Mouse (Mus musculus) left cerebral cortex, postnatal 10 days (tissue): Measurements from ENCODE around the gene Espl1. TPM values are rescaled to one million over a fixed set of nuclear protein-coding genes. Genes with fewer than 3 reads are reported as not detected.

Experiments used
- DNase-seq, 2 experiments: peaks; one replicate each; pipeline ENCODE4 v3.0.0; 2021 to 2022; ENCODE audit warnings: low spot score in 2 of 2, mixed read lengths in 1 of 2; ENCODE audit errors: extremely low spot score in 1 of 2
- intact Hi-C: fragments of 180-260 bp; cut with DNase I; formaldehyde crosslinking; loops from one replicate; pipeline ENCODE4 v1.15.1; 2025
- total RNA-seq, 2 experiments: library from RNA; stranded (reverse); gene quantifications; 2 replicates each; pipeline ENCODE4 v1.2.3; 2021

Gene Espl1
- total RNA-seq, 2 experiments from 2014 or later = 2.0 to 2.9 TPM

GRCm38 (mm10) chr15:102270274-102270960, 25.6 kb upstream of the Espl1 start, which contains the start of gene Gm9918:
Gene Gm9918 (plus strand): TSS chr15:102270563.
- intact Hi-C loops = loop anchor here (5.0 kb wide), 1 partner anchor 33 kb away; no protein-coding TSS in a partner anchor
- DNase-seq = no peak

GRCm38 (mm10) chr15:102271441-102271840, 24.6 kb upstream of the Espl1 start:
- no peak for DNase-seq
- intact Hi-C loops = loop anchor here (5.0 kb wide), 1 partner anchor 34 kb away; no protein-coding TSS in a partner anchor

GRCm38 (mm10) chr15:102273982-102274716, 21.9 kb upstream of the Espl1 start:
- DNase-seq = no peak
- intact Hi-C loops = loop anchor here (5.0 kb wide), 1 partner anchor 37 kb away; no protein-coding TSS in a partner anchor

DNA sequence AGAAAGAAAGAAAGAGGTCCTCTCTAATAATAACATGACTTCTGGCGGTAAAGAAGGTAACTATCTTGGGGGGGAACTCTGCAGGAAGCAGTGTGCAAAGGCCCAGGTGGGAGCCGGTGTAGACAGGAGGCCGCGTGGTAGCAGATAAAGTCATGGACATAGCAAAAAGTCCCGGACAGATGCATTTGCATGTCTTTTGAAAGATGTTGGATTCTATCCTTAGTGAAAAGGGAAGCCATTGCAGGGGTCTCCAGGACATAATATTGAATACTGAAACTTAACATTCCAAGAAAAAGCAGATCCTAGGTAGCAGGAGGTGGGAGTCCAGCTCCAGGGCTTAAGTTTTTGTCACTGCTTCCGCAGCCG, 17.4 kb upstream of the Espl1 start:
- intact Hi-C loops = no loop called here
- no peak for DNase-seq

DNA sequence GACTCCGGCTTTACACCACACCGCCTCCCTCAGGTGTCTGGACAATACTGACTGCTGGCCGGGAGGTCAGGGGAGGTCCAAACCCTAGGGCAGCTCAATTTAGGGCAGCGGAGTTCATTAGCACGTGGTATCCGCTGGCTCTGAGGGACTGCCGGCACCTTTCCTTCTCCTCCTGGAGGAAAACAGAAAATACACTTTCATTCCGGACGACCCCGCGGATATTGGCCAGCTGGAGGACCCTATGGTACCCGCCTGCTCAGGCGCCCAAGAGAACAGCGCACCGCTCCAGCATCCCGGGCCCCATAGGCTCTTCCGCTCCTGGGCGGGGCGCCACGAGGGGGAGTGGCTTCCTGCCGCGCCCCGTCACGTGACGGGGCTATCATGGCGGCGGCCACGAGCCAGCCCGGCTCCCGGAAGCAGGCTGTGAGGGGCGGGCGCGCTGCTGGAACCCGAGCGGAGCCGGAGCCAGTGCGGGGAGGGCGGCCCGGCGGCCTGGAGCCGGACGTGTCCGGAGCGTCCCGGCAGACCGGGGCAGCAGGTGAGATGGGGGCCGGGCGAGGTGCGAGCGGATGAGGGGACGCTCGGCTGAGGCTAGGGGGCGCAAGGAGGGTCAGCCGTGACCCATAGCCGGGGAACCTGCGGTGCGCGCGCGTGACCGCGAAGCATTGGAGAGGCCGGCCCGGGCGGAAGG, 16.8 kb upstream of the Espl1 start, which contains the start of gene Mfsd5:
TSS of gene Mfsd5 (plus strand) at position 363 of the 691 bp plus-strand sequence.
- intact Hi-C loops = no loop called here
- peak; percentile 76 to 93 for DNase-seq

GRCm38 (mm10) chr15:102279783-102280520, 16.1 kb upstream of the Espl1 start:
- DNase-seq = no peak
- intact Hi-C loops = no loop called here

GRCm38 (mm10) chr15:102280623-102281022, 15.4 kb upstream of the Espl1 start:
- intact Hi-C loops = no loop called here
- peak in 1 of 2 experiments; percentile 35 for DNase-seq

DNA sequence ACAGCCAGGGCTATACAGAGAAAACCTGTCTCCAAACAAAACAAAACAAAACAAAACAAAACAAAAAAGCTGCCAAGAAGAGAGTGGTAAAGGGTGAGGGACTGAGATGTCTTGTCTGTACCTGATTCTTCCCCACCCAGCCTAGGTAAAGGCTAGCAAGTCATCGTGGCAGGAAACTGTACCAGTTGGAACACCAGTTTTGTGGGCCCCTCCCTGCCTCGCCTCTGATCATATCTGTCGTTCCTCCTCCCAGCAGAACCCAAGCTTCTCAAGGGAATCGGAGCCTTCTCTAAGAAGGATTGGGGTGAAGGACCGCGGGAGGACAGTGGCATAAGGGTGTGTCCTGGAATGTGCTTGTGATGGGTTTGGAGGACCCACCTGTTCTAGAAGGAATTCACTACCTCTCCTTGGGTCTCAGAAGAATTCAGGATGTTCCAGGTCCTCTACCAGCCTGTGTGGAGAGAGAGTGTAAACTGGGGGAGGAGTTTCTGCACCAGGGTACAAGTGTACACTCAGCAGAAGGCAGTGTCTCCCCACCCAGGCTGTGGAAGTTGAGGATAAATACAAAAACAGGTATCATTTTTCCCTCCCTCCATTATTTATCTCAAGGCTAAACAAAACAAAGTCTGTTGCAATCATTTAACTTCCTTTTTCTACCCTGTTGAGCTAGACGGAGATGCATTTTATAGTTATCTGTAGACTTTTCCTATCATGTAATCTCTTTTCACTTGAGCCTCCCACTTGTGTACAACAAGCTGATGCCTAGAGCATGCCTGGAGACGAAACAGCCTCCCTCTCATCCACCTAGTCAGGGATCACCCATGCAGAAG, 13.4 kb upstream of the Espl1 start:
- DNase-seq = no peak
- intact Hi-C loops = no loop called here

DNA sequence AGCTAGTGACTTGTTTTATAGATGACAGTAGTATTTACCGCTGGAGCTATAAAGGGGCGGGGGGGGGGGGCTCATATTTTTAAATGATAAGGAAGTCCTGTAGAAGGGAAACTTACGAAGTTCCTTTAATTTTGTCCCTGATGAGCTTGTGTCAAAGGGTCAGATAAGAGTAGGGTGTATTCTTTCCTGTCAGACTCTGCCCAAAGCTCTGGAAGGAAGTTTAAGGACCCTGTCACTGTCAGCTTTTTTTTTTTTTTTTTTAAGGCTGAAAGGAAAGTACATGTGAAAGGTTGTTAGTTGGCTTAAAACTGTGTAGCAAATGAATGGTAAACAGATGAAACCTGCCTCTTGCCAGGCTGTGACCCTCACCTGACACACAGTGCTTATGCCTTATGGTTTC, 12.4 kb upstream of the Espl1 start:
- DNase-seq = no peak
- intact Hi-C loops = no loop called here

- no peak for DNase-seq
- intact Hi-C loops = no loop called here
Observed at GRCm38 (mm10) chr15:102287395-102287794, 8.7 kb upstream of the Espl1 start.

- DNase-seq = no peak
- intact Hi-C loops = no loop called here
Observed at GRCm38 (mm10) chr15:102296368-102297006, 421 bp downstream of the Espl1 start.

GRCm38 (mm10) chr15:102302542-102302941, 6.5 kb downstream of the Espl1 start:
- DNase-seq = no peak
- intact Hi-C loops = no loop called here

DNA sequence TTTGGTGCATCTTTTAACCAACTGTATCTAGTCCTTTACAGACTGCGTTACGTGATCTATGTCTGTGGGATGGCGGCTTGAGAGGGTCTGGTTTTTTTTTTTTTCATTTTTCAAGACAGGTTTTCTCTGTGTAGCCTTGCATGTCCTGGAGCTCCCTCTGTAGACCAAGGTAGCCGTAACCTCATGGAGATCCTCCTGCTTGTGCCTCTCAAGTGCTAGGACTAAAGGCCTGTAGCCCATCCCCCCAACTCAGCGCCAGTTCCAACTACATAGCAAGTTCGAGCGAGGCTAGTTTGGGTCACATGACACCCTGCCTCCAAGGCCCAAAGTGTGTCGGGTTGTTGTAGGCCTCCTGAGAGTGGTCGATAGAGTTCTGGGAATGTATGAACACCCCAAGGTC, 12.7 kb downstream of the Espl1 start:
- intact Hi-C loops = no loop called here
- no peak for DNase-seq

DNA sequence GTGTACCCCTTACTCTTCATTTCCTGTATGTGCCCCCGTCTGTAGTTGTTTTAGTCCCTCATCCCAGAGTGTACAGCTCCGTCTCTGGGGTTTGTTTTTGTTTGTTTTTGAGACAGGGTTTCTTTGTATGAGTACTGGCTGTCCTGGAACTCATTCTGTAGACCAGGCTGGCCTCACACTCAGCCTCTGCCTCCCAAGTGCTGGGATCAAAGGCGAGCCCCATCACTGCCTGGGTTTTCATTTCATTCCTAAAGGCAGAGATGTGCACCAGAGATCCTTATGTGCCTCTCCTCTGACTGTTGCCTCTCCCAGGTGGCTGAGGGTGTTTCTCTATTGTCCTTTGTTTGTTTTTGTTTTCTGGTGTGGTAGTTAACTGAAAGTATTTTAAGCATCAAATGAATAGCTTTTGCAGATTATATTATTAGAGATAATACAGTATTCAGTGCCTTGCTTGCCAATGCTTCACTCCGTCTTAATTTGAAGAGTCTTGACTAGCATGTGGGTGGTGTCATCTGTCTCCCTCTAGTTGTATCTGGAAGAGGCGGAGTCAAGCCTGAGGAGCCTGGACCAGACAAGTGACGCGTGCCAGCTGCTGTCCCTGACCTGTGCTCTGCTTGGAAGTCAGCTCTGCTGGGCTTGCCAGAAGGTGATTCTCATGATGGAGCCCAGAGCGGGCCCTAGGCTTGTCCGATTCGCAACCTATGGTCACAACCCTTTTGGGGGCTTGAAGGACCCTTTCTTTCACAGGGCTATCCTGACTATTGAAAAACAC, 14.2 kb downstream of the Espl1 start:
- no peak for DNase-seq
- intact Hi-C loops = no loop called here

- no peak for DNase-seq
- intact Hi-C loops = no loop called here
Observed at GRCm38 (mm10) chr15:102311489-102311888, 15.4 kb downstream of the Espl1 start.

DNA sequence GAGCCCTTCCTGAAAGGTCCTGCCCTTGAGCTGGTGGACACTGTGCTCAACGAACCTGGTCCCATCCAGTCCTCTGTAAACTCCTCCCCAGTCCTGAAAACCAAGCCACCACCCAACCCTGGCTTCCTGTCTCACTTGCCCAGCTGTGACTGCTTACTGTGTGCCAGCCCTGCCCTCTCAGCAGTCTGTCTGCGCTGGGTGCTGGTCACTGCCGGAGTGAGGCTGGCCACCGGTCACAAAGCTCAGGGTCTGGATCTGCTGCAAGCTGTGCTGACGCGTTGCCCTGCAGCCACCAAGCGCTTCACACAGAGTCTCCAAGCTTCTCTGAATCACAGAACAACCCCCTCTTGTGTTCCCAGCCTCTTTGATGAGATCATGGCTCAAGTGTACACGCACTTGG, 19.2 kb downstream of the Espl1 start:
- DNase-seq = no peak
- intact Hi-C loops = no loop called here

DNA sequence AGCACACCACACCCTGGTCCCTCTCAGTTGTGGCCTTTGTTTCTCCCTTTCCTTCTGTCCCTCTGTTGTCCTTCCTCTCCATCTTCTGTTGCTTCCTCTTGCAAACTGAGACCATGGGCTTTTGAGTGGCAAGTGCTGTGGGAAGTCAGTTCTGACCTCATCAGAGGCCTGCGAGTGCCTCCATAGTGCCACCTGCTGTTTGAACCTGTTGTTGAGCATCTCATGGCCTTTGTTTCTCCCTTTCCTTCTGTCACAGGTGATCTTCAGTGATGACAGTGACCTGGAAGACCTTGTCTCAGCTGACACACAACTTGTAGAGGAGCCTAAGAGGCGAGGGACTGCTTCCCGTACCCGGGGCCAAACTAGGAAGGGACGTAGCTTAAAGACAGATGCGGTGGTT, 20.2 kb downstream of the Espl1 start:
- intact Hi-C loops = no loop called here
- DNase-seq = peak in 1 of 2 experiments; percentile 56
